Mouse (Mus musculus): ENCODE data around the gene Ticrr. TPM values are rescaled to one million over a fixed set of nuclear protein-coding genes. Genes with fewer than 3 reads are reported as not detected.

Ticrr gene
- 5.0 and 5.8 TPM in 2 replicates for polyA plus RNA-seq (2015; fragmentation: Nextera tagmentation; extraction: Ambion mirVana)

GRCm38 (mm10) chr7:79659578-79660290 is at the start of gene Ticrr:
Ticrr (plus strand) TSS chr7:79660196.
- under 1% methylated on average over 39 of the region's 39 CpGs for WGBS
- no peaks in the 10 kb centered on the region for H3K36me3 ChIP-seq

DNA sequence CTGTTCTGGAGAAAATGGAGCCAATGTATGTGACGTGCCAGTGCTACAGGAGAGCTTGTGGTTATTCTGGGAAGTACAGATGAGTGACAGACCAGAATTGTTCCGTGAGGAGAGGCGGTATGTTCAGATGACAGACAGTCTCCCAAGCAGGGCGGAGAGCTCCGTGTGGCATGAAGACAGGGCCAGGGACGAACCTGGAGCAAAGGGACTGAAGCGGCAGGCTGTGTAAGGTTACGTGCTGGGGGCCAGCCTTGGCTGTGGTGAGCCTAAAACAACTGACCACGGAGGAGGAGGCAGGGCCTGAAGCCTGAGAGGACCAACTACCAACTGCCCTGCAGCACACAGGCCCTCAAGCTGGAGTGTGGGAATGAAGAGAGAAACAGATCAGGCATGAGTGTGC is 48.1 kb upstream of the Ticrr start:
- Histone ChIP-seq H3K9me3 (no peaks in the 10 kb centered on the region), H3K9ac (replicated peaks) (no peak overlapping the region), H3K27ac (replicated peaks) (no peak overlapping the region), H3K4me1 (peaks cover 19% of the 10 kb centered on the region), H3K4me2 (replicated peaks) (no peak overlapping the region), H3K27me3 (peaks cover 9% of the 10 kb centered on the region), H3K36me3 (no peaks in the 10 kb centered on the region), H3K4me3 (no peak overlapping the region)
- ATAC-seq (replicated peaks): no peak
- WGBS: 60% methylated on average over 9 of the region's 9 CpGs

More at GRCm38 (mm10) chr7:79659578-79660290, at the start of gene Ticrr:
- H3K9ac ChIP-seq (replicated peaks): peak within 1 kb of the TSS; percentile 59
- no peaks in the 10 kb centered on the region for H3K27me3 ChIP-seq
- peaks cover 38% of the 10 kb centered on the region for H3K4me1 ChIP-seq
- no peak within 1 kb of the TSS; the same call in 1 of the 2 replicates for H3K27ac ChIP-seq (replicated peaks)
- H3K4me2 ChIP-seq (replicated peaks): peak within 1 kb of the TSS; percentile 94
- peak within 1 kb of the TSS; percentile 71 for H3K4me3 ChIP-seq
- no peaks in the 10 kb centered on the region for H3K9me3 ChIP-seq
- ATAC-seq (replicated peaks): peak; percentile 100

- H3K4me2 ChIP-seq (replicated peaks): no peak overlapping the region
- peaks cover 16% of the 10 kb centered on the region for H3K4me1 ChIP-seq
- no peak overlapping the region for H3K27ac ChIP-seq (replicated peaks)
- 8% methylated on average over 6 of the region's 6 CpGs for WGBS
- H3K36me3 ChIP-seq: no peaks in the 10 kb centered on the region
- no peaks in the 10 kb centered on the region for H3K9me3 ChIP-seq
- H3K27me3 ChIP-seq: peaks cover 17% of the 10 kb centered on the region
- no peak overlapping the region for H3K9ac ChIP-seq (replicated peaks)
- H3K4me3 ChIP-seq: no peak overlapping the region
- 0 out of 2 replicates have a peak, but pooled peaks have one; percentile 38 for ATAC-seq (replicated peaks)
These were observed 47.2 kb upstream of the Ticrr start for GRCm38 (mm10) chr7:79612783-79613182.

- WGBS: 57% methylated on average over 11 of the region's 11 CpGs
- Histone ChIP-seq H3K4me1 (peaks cover 16% of the 10 kb centered on the region), H3K36me3 (no peaks in the 10 kb centered on the region), H3K4me2 (replicated peaks) (no peak overlapping the region), H3K27me3 (peaks cover 19% of the 10 kb centered on the region), H3K4me3 (no peak overlapping the region), H3K9ac (replicated peaks) (no peak overlapping the region), H3K9me3 (no peaks in the 10 kb centered on the region), H3K27ac (replicated peaks) (no peak overlapping the region)
- no peak for ATAC-seq (replicated peaks)
These were observed 46.7 kb upstream of the Ticrr start for GRCm38 (mm10) chr7:79613314-79613713.

- ATAC-seq (replicated peaks): no peak
- Histone ChIP-seq H3K4me1 (peaks cover 16% of the 10 kb centered on the region), H3K27ac (replicated peaks) (no peak overlapping the region), H3K4me3 (no peak overlapping the region), H3K36me3 (no peaks in the 10 kb centered on the region), H3K4me2 (replicated peaks) (no peak overlapping the region), H3K27me3 (peaks cover 19% of the 10 kb centered on the region), H3K9ac (replicated peaks) (no peak overlapping the region), H3K9me3 (no peaks in the 10 kb centered on the region)
- WGBS: 83% methylated on average over 4 of the region's 4 CpGs
These were observed 45.0 kb upstream of the Ticrr start for GRCm38 (mm10) chr7:79615008-79615407.

GRCm38 (mm10) chr7:79615941-79616340 is 44.1 kb upstream of the Ticrr start:
- Histone ChIP-seq H3K4me1 (peaks cover 16% of the 10 kb centered on the region), H3K27me3 (peaks cover 19% of the 10 kb centered on the region), H3K4me2 (replicated peaks) (no peak overlapping the region), H3K27ac (replicated peaks) (no peak overlapping the region), H3K36me3 (no peaks in the 10 kb centered on the region), H3K9me3 (no peaks in the 10 kb centered on the region), H3K9ac (replicated peaks) (no peak overlapping the region), H3K4me3 (no peak overlapping the region)
- WGBS: 40% methylated on average over 1 of the region's 1 CpGs
- ATAC-seq (replicated peaks): no peak

DNA sequence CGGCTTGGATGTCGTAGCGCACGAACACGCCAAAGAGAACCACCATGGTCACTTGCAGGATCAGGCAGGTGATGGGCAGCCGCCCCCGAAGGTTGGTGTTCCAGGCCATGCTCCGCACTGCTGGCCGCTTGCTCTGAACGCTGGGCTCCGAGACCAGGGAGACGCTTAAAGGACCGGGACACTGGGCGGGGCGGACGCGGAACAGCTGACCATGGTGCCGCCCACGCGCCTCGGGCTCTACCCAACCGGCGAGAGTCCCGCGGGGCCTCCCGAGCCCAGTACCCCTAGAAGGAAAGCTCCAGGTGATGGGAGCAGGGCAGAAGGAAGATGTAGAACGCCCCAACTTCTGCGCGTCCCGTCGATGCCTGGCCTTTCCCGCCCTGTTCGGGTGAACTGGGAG is 42.6 kb upstream of the Ticrr start, which contains the start of gene Rhcg:
Gene Rhcg, minus strand, starts transcription at position 240 of the 400 bp plus-strand sequence.
- no peak within 1 kb of the TSS for H3K9ac ChIP-seq (replicated peaks)
- no peaks in the 10 kb centered on the region for H3K36me3 ChIP-seq
- WGBS: 7% methylated on average over 29 of the region's 33 CpGs
- peak within 1 kb of the TSS; percentile 19; the same call in 1 of the 2 replicates for H3K4me3 ChIP-seq
- H3K4me2 ChIP-seq (replicated peaks): peak within 1 kb of the TSS; percentile 43
- H3K27me3 ChIP-seq: peaks cover 19% of the 10 kb centered on the region
- peaks cover 6% of the 10 kb centered on the region for H3K4me1 ChIP-seq
- no peak within 1 kb of the TSS for H3K27ac ChIP-seq (replicated peaks)
- no peaks in the 10 kb centered on the region for H3K9me3 ChIP-seq
- ATAC-seq (replicated peaks): no peak

- H3K27ac ChIP-seq (replicated peaks): no peak overlapping the region
- H3K4me1 ChIP-seq: peaks cover 5% of the 10 kb centered on the region
- H3K27me3 ChIP-seq: peaks cover 19% of the 10 kb centered on the region
- WGBS: 69% methylated on average over 4 of the region's 4 CpGs
- H3K36me3 ChIP-seq: no peaks in the 10 kb centered on the region
- ATAC-seq (replicated peaks): no peak
- H3K9me3 ChIP-seq: no peaks in the 10 kb centered on the region
- H3K4me3 ChIP-seq: no peak overlapping the region
- no peak overlapping the region for H3K4me2 ChIP-seq (replicated peaks)
- H3K9ac ChIP-seq (replicated peaks): no peak overlapping the region
These were observed 40.5 kb upstream of the Ticrr start for GRCm38 (mm10) chr7:79619493-79619892.

GRCm38 (mm10) chr7:79623086-79623485 is 36.9 kb upstream of the Ticrr start:
- no peaks in the 10 kb centered on the region for H3K9me3 ChIP-seq
- WGBS: 74% methylated on average over 8 of the region's 8 CpGs
- ATAC-seq (replicated peaks): no peak
- no peak overlapping the region for H3K4me3 ChIP-seq
- no peaks in the 10 kb centered on the region for H3K36me3 ChIP-seq
- no peak overlapping the region for H3K9ac ChIP-seq (replicated peaks)
- no peak overlapping the region for H3K4me2 ChIP-seq (replicated peaks)
- H3K4me1 ChIP-seq: no peaks in the 10 kb centered on the region
- no peaks in the 10 kb centered on the region for H3K27me3 ChIP-seq
- H3K27ac ChIP-seq (replicated peaks): no peak overlapping the region

DNA sequence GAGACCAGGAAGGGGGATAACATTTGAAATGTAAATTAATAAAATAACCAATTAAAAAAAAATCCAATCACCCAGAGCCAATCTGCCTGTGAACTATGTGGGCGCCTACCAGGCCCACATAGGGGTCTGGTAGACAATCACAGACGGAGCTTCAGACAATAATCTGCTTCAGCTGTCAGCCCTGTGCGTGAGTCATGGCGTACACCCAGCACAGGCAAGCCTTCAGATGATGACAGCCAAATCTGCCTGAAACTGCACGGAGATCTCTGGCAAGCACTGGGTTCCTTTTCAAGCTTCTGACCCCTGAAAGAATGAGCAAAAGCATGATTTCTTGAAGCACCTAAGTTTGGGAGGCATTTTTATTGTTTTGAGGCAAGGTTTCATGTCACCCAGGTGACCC is 33.8 kb upstream of the Ticrr start:
- H3K4me3 ChIP-seq: no peak overlapping the region
- no peak for ATAC-seq (replicated peaks)
- no peaks in the 10 kb centered on the region for H3K9me3 ChIP-seq
- H3K27ac ChIP-seq (replicated peaks): no peak overlapping the region
- H3K4me1 ChIP-seq: no peaks in the 10 kb centered on the region
- no peaks in the 10 kb centered on the region for H3K27me3 ChIP-seq
- H3K4me2 ChIP-seq (replicated peaks): no peak overlapping the region
- WGBS: 63% methylated on average over 5 of the region's 5 CpGs
- no peaks in the 10 kb centered on the region for H3K36me3 ChIP-seq
- H3K9ac ChIP-seq (replicated peaks): no peak overlapping the region

DNA sequence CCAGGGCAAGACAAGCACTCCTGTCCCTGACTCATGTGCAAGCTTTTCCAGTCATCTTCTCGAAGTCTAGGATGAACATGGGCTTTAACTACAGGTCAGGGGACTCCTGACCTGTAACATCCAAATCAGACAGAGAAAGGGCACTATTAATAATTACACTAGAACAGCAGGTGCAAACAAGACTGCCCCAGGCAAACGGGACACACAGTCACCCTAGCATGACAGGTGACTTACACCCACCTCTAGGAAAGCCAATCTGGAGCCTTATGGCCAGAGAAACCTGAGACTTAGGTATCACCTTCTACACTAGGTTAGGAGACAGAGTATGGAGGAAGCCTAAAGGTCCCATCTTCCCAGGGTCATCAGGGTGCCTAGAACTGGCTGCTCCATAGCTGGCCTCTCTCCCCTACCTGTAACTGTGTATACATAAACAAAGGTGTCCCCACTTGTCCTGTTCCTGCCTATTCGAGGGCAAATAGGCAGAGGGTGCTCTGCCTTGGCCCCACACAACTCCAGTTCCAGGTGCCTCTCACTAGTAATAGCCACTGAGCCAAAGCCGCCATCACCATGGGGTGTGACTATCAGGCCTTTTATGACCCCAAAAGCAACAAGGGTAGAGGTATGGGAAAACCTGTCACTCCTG is 31.6 kb upstream of the Ticrr start:
- Histone ChIP-seq H3K9me3 (no peaks in the 10 kb centered on the region), H3K4me2 (replicated peaks) (no peak overlapping the region), H3K27ac (replicated peaks) (no peak overlapping the region), H3K4me1 (no peaks in the 10 kb centered on the region), H3K36me3 (no peaks in the 10 kb centered on the region), H3K4me3 (no peak overlapping the region), H3K9ac (replicated peaks) (no peak overlapping the region), H3K27me3 (no peaks in the 10 kb centered on the region)
- WGBS: 66% methylated on average over 4 of the region's 4 CpGs
- no peak for ATAC-seq (replicated peaks)

- Histone ChIP-seq H3K27me3 (no peaks in the 10 kb centered on the region), H3K36me3 (no peaks in the 10 kb centered on the region), H3K4me3 (no peak overlapping the region), H3K9me3 (no peaks in the 10 kb centered on the region), H3K4me1 (no peaks in the 10 kb centered on the region), H3K4me2 (replicated peaks) (no peak overlapping the region), H3K9ac (replicated peaks) (no peak overlapping the region), H3K27ac (replicated peaks) (no peak overlapping the region)
- no peak for ATAC-seq (replicated peaks)
- 33% methylated on average over 13 of the region's 13 CpGs for WGBS
These were observed 28.1 kb upstream of the Ticrr start for GRCm38 (mm10) chr7:79631773-79632348.
